Mouse (Mus musculus) cerebellum, adult 11 months (tissue): ENCODE results near the gene Sec14l4.

Experiments
- DNase-seq: peaks from one replicate; pipeline ENCODE4 v3.0.0; 2022

Gene Sec14l4

GRCm38 (mm10) chr11:4083316-4084078 is 52.2 kb downstream of the Sec14l4 start:
- DNase-seq: peak; percentile 51

- DNase-seq: no peak
Observed at GRCm38 (mm10) chr11:4086246-4086645, 55.0 kb downstream of the Sec14l4 start.

GRCm38 (mm10) chr11:4087267-4087666 is 56.0 kb downstream of the Sec14l4 start:
- no peak for DNase-seq

- DNase-seq: peak; percentile 25
Observed at GRCm38 (mm10) chr11:4093459-4094377, 62.5 kb downstream of the Sec14l4 start.

GRCm38 (mm10) chr11:4094378-4095170 is 63.3 kb downstream of the Sec14l4 start:
- DNase-seq: peak; percentile 54

GRCm38 (mm10) chr11:4095171-4096053 is 64.2 kb downstream of the Sec14l4 start, which contains the start of gene Mtfp1:
Mtfp1 (minus strand) TSS chr11:4095445.
- peak; percentile 63 for DNase-seq

GRCm38 (mm10) chr11:4096054-4096984 is 65.1 kb downstream of the Sec14l4 start:
- DNase-seq: peak; percentile 99

- DNase-seq: peak; percentile 47
Observed at GRCm38 (mm10) chr11:4097091-4097621, 65.9 kb downstream of the Sec14l4 start.
